Mouse (Mus musculus): ENCODE data around the gene Iqsec3. TPM values are rescaled to one million over a fixed set of nuclear protein-coding genes. Genes with fewer than 3 reads are reported as not detected.
A peak's percentile ranks its signal among the peaks of the same experiment; 100 is the strongest.

Gene Iqsec3
- polyA plus RNA-seq, 1 experiment: 0.23 TPM

DNA sequence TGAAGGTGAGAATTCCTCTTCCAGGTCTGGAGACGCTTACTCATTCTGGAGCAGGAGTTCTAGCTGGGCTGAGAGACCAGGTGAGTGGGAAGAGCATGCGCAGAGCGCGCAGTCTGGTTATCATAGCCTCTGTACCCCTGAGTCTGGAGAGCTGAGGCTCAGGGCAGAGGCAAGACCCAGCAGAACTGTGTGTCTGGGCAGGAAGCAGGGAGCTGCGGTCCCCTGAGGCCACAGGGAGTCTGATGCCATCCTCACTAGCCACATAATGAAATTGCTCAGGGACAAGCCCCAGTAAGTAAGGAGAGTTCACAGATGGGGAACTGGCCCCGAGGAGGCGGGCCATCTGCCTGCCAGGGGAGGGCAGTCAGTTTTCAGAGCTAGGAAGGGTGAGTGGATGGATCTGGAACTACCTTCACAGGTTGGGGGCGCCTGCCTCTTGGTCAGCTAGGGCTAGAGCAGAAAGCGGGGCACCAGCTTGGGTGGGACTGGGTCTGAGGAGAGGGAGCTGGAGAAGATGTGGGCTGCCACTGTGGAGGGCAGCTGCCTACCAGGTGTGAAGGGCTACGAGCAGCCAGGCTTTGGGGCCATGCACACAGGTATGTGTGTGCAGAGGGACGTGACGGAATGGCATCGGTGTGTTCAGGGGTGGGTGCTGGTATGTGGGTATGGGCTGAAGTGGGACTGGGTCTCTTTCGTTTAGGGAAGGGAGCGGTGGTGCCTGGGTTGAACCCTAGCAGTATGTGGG, 130.3 kb downstream of the Iqsec3 start, which contains the start of gene Slc6a12:
TSS of gene Slc6a12 (plus strand) at position 51 of the 745 bp plus-strand sequence.
- Histone ChIP-seq H3K27me3 (ENCODE audit: control insufficient read depth, insufficient read depth, low read length) (no peaks in the 10 kb centered on the region), H3K27ac (ENCODE audit: insufficient read depth, low read depth, low read length) (no peak within 1 kb of the TSS), H3K36me3 (ENCODE audit: control insufficient read depth, insufficient read depth, low read length) (no peaks in the 10 kb centered on the region), H3K4me1 (ENCODE audit: control insufficient read depth, insufficient read depth, insufficient read length, low read length) (no peaks in the 10 kb centered on the region), H3K4me3 (ENCODE audit: low read depth, low read length) (no peak within 1 kb of the TSS)
- TF ChIP-seq POLR2A (IDR thresholded peaks at IDR 0.05; ENCODE audit: low read depth, low read length): no peak
- TF ChIP-seq CTCF (IDR thresholded peaks at IDR 0.05; ENCODE audit: extremely low read depth, insufficient read length, insufficient replicate concordance, low read depth, low read length): no peak
- 70% methylated on average over 15 of the region's 15 CpGs for WGBS

DNA sequence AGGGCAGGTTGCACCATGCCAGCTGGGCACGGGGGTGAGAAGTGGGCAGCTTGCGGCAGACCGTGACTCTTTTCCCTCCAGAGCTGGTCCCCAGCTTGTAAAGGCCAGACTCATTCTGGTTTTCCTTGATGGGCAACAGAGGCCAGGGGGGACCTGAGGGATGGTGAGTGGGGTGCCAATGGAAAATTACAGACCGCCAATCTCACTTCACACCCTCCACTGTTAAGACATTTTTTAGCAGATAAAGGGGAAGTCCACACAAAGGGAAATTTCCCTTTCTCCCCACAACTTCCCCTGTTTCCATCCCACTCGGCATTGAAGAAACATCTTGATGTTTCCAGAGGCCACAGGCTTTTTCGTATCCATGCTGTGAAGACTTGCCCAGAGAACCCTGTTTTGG, 131.8 kb downstream of the Iqsec3 start:
- 68% methylated on average over 6 of the region's 6 CpGs for WGBS

DNA sequence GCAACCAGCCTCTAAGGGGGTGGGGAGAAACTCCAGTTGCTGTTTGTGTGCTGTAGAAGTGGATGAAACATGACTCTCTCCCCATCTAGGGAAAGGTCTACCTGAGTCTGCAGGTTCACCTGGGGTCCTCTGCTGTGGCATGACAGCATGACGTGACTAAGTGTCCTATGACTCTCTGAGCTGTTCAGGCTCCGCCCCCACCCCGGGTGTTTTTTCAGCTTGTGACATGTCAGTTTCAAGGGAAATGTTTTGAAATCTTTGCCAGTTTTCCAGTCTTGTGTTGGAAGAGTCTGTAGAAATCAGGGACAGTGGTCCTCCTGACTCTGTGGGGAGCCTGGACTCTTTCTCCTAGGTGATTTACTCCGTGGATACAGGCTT, 135.0 kb downstream of the Iqsec3 start:
- H3K36me3 ChIP-seq (ENCODE audit: control insufficient read depth, insufficient read depth, low read length): no peaks in the 10 kb centered on the region
- TF ChIP-seq POLR2A (IDR thresholded peaks at IDR 0.05; ENCODE audit: low read depth, low read length) (no peak), CTCF (IDR thresholded peaks at IDR 0.05; ENCODE audit: extremely low read depth, insufficient read length, insufficient replicate concordance, low read depth, low read length) (no peak)
- H3K4me1 ChIP-seq (ENCODE audit: control insufficient read depth, insufficient read depth, insufficient read length, low read length): no peaks in the 10 kb centered on the region
- no peak overlapping the region for H3K4me3 ChIP-seq (ENCODE audit: low read depth, low read length)
- H3K27me3 ChIP-seq (ENCODE audit: control insufficient read depth, insufficient read depth, low read length): no peaks in the 10 kb centered on the region
- 41% methylated on average over 4 of the region's 4 CpGs for WGBS
- H3K27ac ChIP-seq (ENCODE audit: insufficient read depth, low read depth, low read length): no peak overlapping the region

More for the DNA sequence above, 131.8 kb downstream of the Iqsec3 start:
- Histone ChIP-seq H3K4me1 (ENCODE audit: control insufficient read depth, insufficient read depth, insufficient read length, low read length) (no peaks in the 10 kb centered on the region), H3K27me3 (ENCODE audit: control insufficient read depth, insufficient read depth, low read length) (no peaks in the 10 kb centered on the region), H3K4me3 (ENCODE audit: low read depth, low read length) (no peak overlapping the region), H3K36me3 (ENCODE audit: control insufficient read depth, insufficient read depth, low read length) (no peaks in the 10 kb centered on the region), H3K27ac (ENCODE audit: insufficient read depth, low read depth, low read length) (no peak overlapping the region)
- TF ChIP-seq CTCF (IDR thresholded peaks at IDR 0.05; ENCODE audit: extremely low read depth, insufficient read length, insufficient replicate concordance, low read depth, low read length): no peak
- no peak for TF ChIP-seq POLR2A (IDR thresholded peaks at IDR 0.05; ENCODE audit: low read depth, low read length)

DNA sequence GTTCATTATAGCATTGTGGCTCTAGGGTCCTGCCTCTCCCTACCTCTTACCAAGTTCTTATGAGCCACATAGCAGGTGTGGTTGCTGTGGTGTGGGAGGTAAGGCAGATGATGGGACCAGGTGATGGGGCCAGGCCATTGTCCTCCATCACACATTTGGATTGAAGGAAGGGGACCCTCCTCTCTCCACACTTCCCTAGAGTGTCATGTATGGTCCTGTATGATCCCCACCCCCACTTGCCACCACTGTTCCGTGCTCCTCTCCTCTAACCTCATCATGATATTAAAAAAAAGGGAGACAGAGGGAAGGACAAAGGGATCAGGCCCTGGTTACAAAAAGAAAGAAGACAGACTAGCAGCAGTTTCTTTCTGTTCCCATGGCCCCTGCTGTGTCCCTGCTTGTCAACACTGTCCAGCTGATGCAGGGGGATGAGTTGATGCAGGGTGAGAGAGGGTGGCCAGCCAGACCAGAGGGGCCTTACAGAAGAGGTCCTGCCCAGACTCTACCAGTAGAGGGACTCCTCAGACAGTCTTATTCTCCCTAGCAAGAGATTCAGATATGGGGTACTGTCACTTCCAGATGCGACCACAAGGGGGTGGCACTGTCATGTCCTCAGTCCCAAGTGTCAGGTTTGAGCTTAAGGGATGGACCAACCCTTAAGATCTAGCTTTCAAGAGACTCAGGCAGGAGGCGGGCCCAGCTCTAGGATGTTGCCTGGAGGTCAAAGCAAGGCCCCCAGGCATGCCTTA, 135.5 kb downstream of the Iqsec3 start:
- Histone ChIP-seq H3K27me3 (ENCODE audit: control insufficient read depth, insufficient read depth, low read length) (no peaks in the 10 kb centered on the region), H3K27ac (ENCODE audit: insufficient read depth, low read depth, low read length) (no peak overlapping the region), H3K4me3 (ENCODE audit: low read depth, low read length) (no peak overlapping the region), H3K36me3 (ENCODE audit: control insufficient read depth, insufficient read depth, low read length) (no peaks in the 10 kb centered on the region), H3K4me1 (ENCODE audit: control insufficient read depth, insufficient read depth, insufficient read length, low read length) (no peaks in the 10 kb centered on the region)
- TF ChIP-seq CTCF (IDR thresholded peaks at IDR 0.05; ENCODE audit: extremely low read depth, insufficient read length, insufficient replicate concordance, low read depth, low read length) (peak; percentile 81; the same call in 1 of the 2 replicates), POLR2A (IDR thresholded peaks at IDR 0.05; ENCODE audit: low read depth, low read length) (no peak)
- 27% methylated on average over 3 of the region's 3 CpGs for WGBS

DNA sequence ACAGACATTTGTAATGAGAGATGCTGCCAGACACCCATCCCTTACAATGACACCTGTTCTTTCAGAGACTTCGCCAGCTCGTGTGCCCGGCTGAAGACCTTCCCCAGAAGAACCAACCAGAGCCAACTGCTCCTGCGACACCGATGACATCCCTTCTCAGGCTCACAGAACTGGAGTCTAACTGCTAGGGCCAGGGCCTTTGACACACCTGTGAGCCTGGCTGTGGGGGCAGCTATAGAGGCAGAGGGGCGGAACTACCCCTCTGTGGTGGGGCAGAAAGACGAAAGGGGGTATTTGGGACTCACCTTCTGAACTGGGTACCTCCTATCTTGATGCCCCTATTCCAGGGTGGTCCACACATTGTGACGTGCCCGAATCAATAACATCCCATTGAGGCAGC, 136.2 kb downstream of the Iqsec3 start:
- Histone ChIP-seq H3K27ac (ENCODE audit: insufficient read depth, low read depth, low read length) (no peak overlapping the region), H3K36me3 (ENCODE audit: control insufficient read depth, insufficient read depth, low read length) (no peaks in the 10 kb centered on the region), H3K4me1 (ENCODE audit: control insufficient read depth, insufficient read depth, insufficient read length, low read length) (no peaks in the 10 kb centered on the region), H3K27me3 (ENCODE audit: control insufficient read depth, insufficient read depth, low read length) (no peaks in the 10 kb centered on the region), H3K4me3 (ENCODE audit: low read depth, low read length) (no peak overlapping the region)
- 89% methylated on average over 9 of the region's 9 CpGs for WGBS
- TF ChIP-seq POLR2A (IDR thresholded peaks at IDR 0.05; ENCODE audit: low read depth, low read length): no peak
- no peak for TF ChIP-seq CTCF (IDR thresholded peaks at IDR 0.05; ENCODE audit: extremely low read depth, insufficient read length, insufficient replicate concordance, low read depth, low read length)

DNA sequence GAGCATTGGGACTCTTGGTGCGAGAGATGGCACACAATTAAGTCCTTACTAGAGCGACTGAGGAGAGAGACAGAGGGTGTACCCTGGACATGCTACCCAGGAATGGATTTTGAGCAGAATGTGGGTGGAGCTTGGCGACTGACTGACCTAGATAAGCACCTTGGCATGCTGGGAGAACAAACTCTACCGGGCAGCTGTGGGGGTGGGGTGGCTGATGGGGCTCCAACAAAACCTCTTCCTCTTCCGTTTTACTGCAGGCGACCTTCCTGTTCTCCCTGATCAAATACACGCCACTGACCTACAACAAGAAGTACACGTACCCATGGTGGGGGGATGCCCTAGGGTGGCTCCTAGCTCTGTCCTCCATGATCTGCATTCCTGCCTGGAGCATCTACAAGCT, 136.9 kb downstream of the Iqsec3 start:
- Histone ChIP-seq H3K4me3 (ENCODE audit: low read depth, low read length) (no peak overlapping the region), H3K27me3 (ENCODE audit: control insufficient read depth, insufficient read depth, low read length) (no peaks in the 10 kb centered on the region), H3K27ac (ENCODE audit: insufficient read depth, low read depth, low read length) (no peak overlapping the region), H3K4me1 (ENCODE audit: control insufficient read depth, insufficient read depth, insufficient read length, low read length) (no peaks in the 10 kb centered on the region), H3K36me3 (ENCODE audit: control insufficient read depth, insufficient read depth, low read length) (no peaks in the 10 kb centered on the region)
- WGBS: 34% methylated on average over 8 of the region's 8 CpGs
- TF ChIP-seq POLR2A (IDR thresholded peaks at IDR 0.05; ENCODE audit: low read depth, low read length) (no peak), CTCF (IDR thresholded peaks at IDR 0.05; ENCODE audit: extremely low read depth, insufficient read length, insufficient replicate concordance, low read depth, low read length) (no peak)

DNA sequence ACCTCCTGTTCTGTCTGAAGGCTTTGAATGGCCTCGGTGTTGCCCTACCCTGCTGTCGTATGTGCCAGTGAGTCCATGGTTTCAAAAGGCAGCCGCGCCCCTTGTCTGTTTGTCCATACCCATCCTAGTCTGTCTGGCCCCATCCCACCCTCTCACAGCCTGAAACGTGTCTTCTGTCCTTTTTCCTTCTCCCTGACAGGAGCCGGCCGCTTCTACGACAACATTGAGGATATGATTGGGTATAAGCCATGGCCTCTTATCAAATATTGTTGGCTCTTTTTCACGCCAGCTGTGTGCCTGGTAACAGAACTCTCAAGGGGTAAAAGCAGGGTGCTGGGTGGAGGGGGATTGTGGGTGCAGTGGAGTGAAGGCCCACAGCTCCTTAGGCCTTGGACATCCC, 137.6 kb downstream of the Iqsec3 start:
- Histone ChIP-seq H3K36me3 (ENCODE audit: control insufficient read depth, insufficient read depth, low read length) (no peaks in the 10 kb centered on the region), H3K27ac (ENCODE audit: insufficient read depth, low read depth, low read length) (no peak overlapping the region), H3K4me1 (ENCODE audit: control insufficient read depth, insufficient read depth, insufficient read length, low read length) (no peaks in the 10 kb centered on the region), H3K4me3 (ENCODE audit: low read depth, low read length) (no peak overlapping the region), H3K27me3 (ENCODE audit: control insufficient read depth, insufficient read depth, low read length) (no peaks in the 10 kb centered on the region)
- 61% methylated on average over 9 of the region's 9 CpGs for WGBS
- TF ChIP-seq POLR2A (IDR thresholded peaks at IDR 0.05; ENCODE audit: low read depth, low read length): no peak
- TF ChIP-seq CTCF (IDR thresholded peaks at IDR 0.05; ENCODE audit: extremely low read depth, insufficient read length, insufficient replicate concordance, low read depth, low read length): no peak

Measured in small intestine, adult 2 months (tissue).